Mouse (Mus musculus) T-helper 17 cell (primary cell): ENCODE results near the gene Obscn.

Source experiments
- in situ Hi-C, 2 experiments: fragments of 300-600 bp; cut with MboI, MseI; formaldehyde crosslinking; loops; 1 replicate in 1 of 2; 2 replicates in 1 of 2; pipeline ENCODE4 v1.15.1; 2025; ENCODE audit warnings: high pct_unique_total_duplicates in 2 of 2

The Obscn gene

GRCm38 (mm10) chr11:59141772-59142370 lies 5.7 kb upstream of the Obscn start:
- in situ Hi-C loops, result no loop called here

- in situ Hi-C loops, result no loop called here
Observed at GRCm38 (mm10) chr11:59138537-59139486, 2.6 kb upstream of the Obscn start.

GRCm38 (mm10) chr11:59136994-59137706 lies 948 bp upstream of the Obscn start:
- in situ Hi-C loops, result no loop called here

- in situ Hi-C loops, result no loop called here
Observed at GRCm38 (mm10) chr11:59135051-59135820, 966 bp downstream of the Obscn start.

GRCm38 (mm10) chr11:59134373-59134997 lies 1.7 kb downstream of the Obscn start:
- in situ Hi-C loops, result no loop called here

- in situ Hi-C loops, result no loop called here
Observed at GRCm38 (mm10) chr11:59132065-59132464, 4.1 kb downstream of the Obscn start.

- in situ Hi-C loops, result no loop called here
Observed at GRCm38 (mm10) chr11:59131348-59131919, 4.8 kb downstream of the Obscn start.

GRCm38 (mm10) chr11:59130782-59131181 lies 5.4 kb downstream of the Obscn start:
- in situ Hi-C loops, result no loop called here

- in situ Hi-C loops, result loop anchor here in 1 of 2 experiments (10.0 kb wide), 1 partner anchor 379 kb away; no protein-coding TSS in a partner anchor
Observed at GRCm38 (mm10) chr11:59105945-59106344, 30.3 kb downstream of the Obscn start.

GRCm38 (mm10) chr11:59102324-59102723 lies 33.9 kb downstream of the Obscn start:
- in situ Hi-C loops, result loop anchor here in 1 of 2 experiments (10.0 kb wide), 1 partner anchor 382 kb away; no protein-coding TSS in a partner anchor

GRCm38 (mm10) chr11:59098339-59098738 lies 37.9 kb downstream of the Obscn start:
- in situ Hi-C loops, result no loop called here

GRCm38 (mm10) chr11:59097770-59098169 lies 38.4 kb downstream of the Obscn start:
- in situ Hi-C loops, result no loop called here

- in situ Hi-C loops, result no loop called here
Observed at GRCm38 (mm10) chr11:59094213-59094612, 42.0 kb downstream of the Obscn start.

- in situ Hi-C loops, result loop anchor here in 1 of 2 experiments (10.0 kb wide), 1 partner anchor 813 kb away; the partner anchor contains the start of gene 4930438A08Rik
Observed at GRCm38 (mm10) chr11:59087581-59087980, 48.6 kb downstream of the Obscn start.

- in situ Hi-C loops, result loop anchor here in 1 of 2 experiments (10.0 kb wide), 1 partner anchor 810 kb away; the partner anchor contains the start of gene 4930438A08Rik
Observed at GRCm38 (mm10) chr11:59085200-59085599, 51.0 kb downstream of the Obscn start.

GRCm38 (mm10) chr11:59083125-59083524 lies 53.1 kb downstream of the Obscn start:
- in situ Hi-C loops, result loop anchor here in 1 of 2 experiments (10.0 kb wide), 1 partner anchor 808 kb away; the partner anchor contains the start of gene 4930438A08Rik

- in situ Hi-C loops, result no loop called here
Observed at GRCm38 (mm10) chr11:59078311-59078710, 57.9 kb downstream of the Obscn start.

GRCm38 (mm10) chr11:59070321-59070720 lies 65.9 kb downstream of the Obscn start:
- in situ Hi-C loops, result no loop called here

- in situ Hi-C loops, result no loop called here
Observed at GRCm38 (mm10) chr11:59068922-59069321, 67.3 kb downstream of the Obscn start.

- in situ Hi-C loops, result no loop called here
Observed at GRCm38 (mm10) chr11:59068433-59068832, 67.8 kb downstream of the Obscn start.
